Mouse (Mus musculus): ENCODE results near the gene Acp5. TPM values are rescaled to one million over a fixed set of nuclear protein-coding genes. Genes with fewer than 3 reads are reported as not detected.

The Acp5 gene
- polyA plus RNA-seq, 1 experiment from 2014 or later, result 0.44 TPM

DNA sequence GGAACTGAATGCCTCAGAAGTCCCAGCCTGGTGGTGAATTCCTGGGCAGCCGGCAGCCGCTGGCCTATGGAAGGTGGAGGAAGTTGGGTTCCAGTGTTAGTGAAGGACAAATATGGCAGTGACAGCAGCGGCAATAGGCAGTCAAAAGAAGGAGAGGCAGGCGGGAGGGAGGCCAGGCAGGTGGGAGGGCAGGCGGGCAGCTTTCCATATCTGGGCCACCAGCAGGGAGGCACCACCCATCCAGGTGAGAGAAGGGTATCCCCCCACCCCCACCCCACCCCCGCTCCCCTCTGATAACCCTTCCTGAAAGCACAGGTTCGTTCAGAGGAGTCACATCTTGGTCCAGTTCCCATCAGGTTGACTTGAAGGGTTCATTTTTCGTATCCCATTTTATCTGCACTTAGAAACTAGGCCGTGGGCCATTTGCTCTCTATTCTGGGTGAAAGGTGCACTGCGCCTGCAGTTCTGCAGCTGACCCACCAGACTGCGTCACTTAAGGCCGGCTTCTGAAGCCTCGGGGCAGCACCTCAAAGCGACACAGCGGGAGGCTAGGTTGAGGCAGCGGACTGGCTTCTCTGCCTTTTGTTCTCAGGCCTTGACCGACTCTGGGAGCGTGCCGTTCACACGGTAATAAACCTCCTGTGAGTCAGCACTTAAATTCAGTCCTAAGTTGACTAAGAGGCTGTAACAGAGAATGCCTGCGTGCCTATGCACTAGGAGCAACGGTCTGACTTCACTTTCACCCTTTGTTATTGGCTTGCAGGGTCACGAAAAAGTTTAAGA lies 1.4 kb upstream of the Acp5 start:
- H3K9ac ChIP-seq, result no peak overlapping the region
- H3K27me3 ChIP-seq, result peaks cover 9% of the 10 kb centered on the region; the same call in 1 of the 2 replicates
- H3K9me3 ChIP-seq, result no peaks in the 10 kb centered on the region
- 12% methylated on average over 23 of the region's 23 CpGs for WGBS
- no peaks in the 10 kb centered on the region for H3K36me3 ChIP-seq
- no peak overlapping the region for H3K27ac ChIP-seq (replicated peaks)
- H3K4me2 ChIP-seq, result no peak overlapping the region
- no peaks in the 10 kb centered on the region for H3K4me1 ChIP-seq (replicated peaks)
- no peak for ATAC-seq (ENCODE audit: low FRiP score, low read depth)
- H3K4me3 ChIP-seq, result no peak overlapping the region

DNA sequence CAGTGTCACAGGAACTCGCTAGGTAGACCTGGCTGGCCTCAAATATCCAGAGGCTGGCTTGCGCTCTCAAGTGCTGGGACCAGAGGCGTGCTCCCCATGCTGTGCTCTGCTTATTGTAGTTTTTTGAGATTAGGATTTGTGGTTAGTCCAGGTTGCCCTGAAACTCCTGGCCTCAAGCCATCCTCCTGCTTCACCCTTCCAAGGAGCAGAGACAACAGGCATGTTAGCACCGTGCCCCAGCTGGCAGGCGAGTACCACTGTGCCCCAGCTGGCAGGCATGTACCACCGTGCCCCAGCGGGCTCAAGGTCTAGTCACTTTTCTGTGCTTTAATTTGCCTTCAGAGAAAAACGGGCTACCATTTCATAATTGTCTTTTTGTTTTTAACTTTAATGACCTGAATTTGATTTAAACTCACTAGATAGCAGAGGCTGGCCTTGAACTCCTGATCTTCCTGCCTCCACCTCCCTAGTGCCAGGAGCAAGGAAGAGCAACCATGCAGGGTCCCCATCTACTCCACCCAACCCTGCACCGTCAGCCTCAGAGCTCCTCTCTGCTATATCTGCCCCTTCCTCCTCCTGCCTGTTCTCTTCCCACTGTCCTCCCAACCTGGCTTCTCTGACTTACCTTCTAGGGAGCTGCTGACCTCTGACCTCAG lies 395 bp downstream of the Acp5 start:
- 61% methylated on average over 9 of the region's 9 CpGs for WGBS
- Histone ChIP-seq H3K4me3 (no peak overlapping the region), H3K27me3 (peaks cover 26% of the 10 kb centered on the region; the same call in 1 of the 2 replicates), H3K36me3 (no peaks in the 10 kb centered on the region), H3K9me3 (no peaks in the 10 kb centered on the region), H3K4me2 (no peak overlapping the region), H3K4me1 (replicated peaks) (peaks cover 5% of the 10 kb centered on the region; the same call in 1 of the 2 replicates), H3K9ac (no peak overlapping the region), H3K27ac (replicated peaks) (no peak overlapping the region)
- no peak for ATAC-seq (ENCODE audit: low FRiP score, low read depth)

DNA sequence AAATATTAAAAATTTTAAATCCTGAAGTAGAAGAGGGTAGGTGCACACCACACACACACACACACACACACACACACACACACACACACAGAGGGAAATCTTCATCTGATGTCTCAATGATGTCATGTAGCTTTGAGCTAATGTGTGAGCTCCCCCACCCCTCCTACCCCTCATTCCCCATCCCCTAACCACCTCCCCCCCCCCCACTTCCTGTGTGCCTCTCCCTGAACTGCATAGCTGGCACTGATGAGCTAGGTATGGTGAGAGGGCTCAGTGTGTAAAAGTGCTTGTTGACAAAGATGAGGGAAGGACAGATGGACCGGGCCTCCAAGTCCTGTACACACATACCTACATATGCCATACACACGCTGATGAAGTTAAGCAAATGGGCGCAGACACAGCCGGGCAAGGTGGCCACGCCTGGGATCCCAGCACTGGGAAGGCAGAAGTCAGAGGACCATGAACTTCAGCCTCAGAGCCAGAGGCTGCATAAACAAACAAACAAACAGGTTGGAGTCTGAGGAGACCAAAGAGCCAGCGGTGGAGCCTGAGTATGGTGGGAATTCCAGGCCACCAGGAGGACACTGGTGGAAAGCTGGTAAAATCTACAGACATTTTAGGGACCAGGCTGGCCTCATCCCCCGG lies 1.1 kb downstream of the Acp5 start:
- Histone ChIP-seq H3K36me3 (no peaks in the 10 kb centered on the region), H3K4me3 (no peak overlapping the region), H3K27ac (replicated peaks) (no peak overlapping the region), H3K9ac (no peak overlapping the region), H3K9me3 (no peaks in the 10 kb centered on the region), H3K4me1 (replicated peaks) (peaks cover 5% of the 10 kb centered on the region; the same call in 1 of the 2 replicates), H3K27me3 (peaks cover 26% of the 10 kb centered on the region; the same call in 1 of the 2 replicates), H3K4me2 (no peak overlapping the region)
- ATAC-seq (ENCODE audit: low FRiP score, low read depth), result no peak
- 89% methylated on average over 7 of the region's 7 CpGs for WGBS

DNA sequence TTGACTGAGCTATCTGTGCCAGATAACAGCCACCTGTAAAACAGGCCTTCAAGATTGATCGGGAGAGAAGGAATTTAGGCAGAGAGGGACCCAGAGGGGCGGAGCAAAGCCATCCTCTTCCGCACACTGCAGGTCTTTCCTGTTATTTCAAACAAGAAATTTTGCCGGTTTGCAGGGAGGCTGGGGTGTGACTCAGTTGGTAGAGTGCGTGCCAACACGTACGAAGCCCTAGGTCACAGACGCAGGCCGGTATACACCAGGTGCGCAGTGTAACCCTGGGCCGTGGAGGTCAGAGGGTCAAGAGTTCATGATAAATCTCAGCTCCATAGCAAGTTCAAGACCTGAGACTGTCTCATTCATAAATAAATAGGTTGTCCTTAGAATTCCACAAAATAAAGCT lies 3.3 kb downstream of the Acp5 start:
- no peak overlapping the region for H3K27ac ChIP-seq (replicated peaks)
- peaks cover 5% of the 10 kb centered on the region; the same call in 1 of the 2 replicates for H3K4me1 ChIP-seq (replicated peaks)
- WGBS, result 59% methylated on average over 11 of the region's 11 CpGs
- H3K9me3 ChIP-seq, result no peaks in the 10 kb centered on the region
- no peak for ATAC-seq (ENCODE audit: low FRiP score, low read depth)
- no peak overlapping the region for H3K9ac ChIP-seq
- no peak overlapping the region for H3K4me3 ChIP-seq
- H3K36me3 ChIP-seq, result no peaks in the 10 kb centered on the region
- peaks cover 22% of the 10 kb centered on the region; the same call in 1 of the 2 replicates for H3K27me3 ChIP-seq
- peak overlapping the region; percentile 31 for H3K4me2 ChIP-seq

DNA sequence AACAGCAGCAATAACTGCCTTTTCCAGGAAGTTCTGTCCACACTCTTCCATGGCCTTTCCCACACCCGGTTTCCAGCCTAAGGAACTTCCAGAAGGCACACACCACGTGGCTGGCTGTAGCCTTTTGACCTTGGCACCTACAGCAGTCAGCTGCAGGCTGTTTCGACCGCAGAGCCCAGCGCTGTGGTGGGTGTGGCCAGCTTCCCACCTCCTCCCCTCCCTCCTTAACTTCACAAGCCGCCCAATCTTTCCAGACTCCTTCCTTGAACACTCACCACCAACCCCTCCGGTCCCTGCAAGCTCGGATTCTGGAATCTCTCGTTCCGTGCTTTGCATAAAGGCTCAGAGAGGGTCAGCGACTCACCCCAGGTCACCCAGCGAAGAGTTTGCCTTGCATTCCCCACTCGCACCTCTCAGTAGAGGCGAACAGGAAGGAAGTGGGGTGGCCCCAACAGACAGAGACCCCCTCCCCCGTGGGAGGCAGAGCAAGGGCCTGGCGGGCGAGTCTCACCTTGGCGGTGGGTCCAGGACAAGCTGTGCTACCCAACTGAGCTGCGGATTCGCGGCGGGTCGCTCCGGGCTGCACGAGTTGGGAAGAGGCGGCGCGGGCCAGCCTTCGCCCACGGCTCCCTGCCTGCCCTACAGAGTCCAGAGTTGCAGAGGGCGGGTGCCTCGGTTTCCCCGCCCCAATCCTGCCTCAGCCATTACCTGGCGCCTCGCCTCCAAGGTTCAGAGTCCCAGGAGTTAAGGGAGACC lies 4.1 kb downstream of the Acp5 start:
- WGBS, result 1% methylated on average over 35 of the region's 35 CpGs
- no peak for ATAC-seq (ENCODE audit: low FRiP score, low read depth)
- Histone ChIP-seq H3K9ac (no peak overlapping the region), H3K4me3 (no peak overlapping the region), H3K9me3 (no peaks in the 10 kb centered on the region), H3K27ac (replicated peaks) (no peak overlapping the region), H3K4me1 (replicated peaks) (peaks cover 5% of the 10 kb centered on the region; the same call in 1 of the 2 replicates), H3K27me3 (peaks cover 22% of the 10 kb centered on the region; the same call in 1 of the 2 replicates), H3K36me3 (no peaks in the 10 kb centered on the region), H3K4me2 (peak overlapping the region; percentile 31)

DNA sequence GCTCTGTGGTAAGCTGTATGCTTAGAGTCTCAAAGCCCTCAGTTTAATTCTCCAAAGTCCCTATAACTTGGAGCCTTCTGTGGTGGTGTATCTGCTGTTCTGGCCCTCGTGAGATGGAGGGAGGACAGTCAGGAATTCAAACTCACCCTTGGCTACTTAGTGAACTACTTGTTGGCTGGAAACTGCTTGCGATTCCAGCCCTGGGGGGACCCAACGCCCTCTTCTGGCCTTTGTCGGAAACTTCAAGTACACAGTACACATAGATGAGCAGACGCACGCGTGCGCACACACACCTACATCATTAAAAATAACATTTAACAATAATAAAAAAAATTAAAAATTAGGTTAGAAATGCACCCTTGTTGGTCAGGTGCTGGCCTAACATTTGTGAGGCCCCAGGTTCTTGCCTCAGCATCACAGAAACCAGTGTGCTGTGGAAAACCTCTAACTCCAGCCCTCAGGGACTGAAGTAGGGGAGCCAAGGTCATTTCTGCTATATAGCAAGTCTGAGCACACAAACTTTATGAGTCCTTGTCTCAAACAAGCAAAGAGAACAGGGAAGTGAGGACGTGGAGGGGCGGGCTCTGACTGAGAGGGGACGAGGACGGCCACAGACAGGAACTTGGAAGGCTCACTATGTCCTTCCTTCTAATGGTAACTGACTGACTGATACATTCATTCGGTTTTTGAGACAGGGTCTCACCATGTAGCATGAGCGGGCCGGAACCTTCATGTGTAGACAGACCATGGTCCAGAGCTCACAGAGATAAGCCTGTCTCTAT lies 10.1 kb downstream of the Acp5 start:
- Histone ChIP-seq H3K4me2 (no peak overlapping the region), H3K36me3 (no peaks in the 10 kb centered on the region), H3K4me3 (no peak overlapping the region), H3K9me3 (no peaks in the 10 kb centered on the region), H3K9ac (no peak overlapping the region), H3K27me3 (0 out of 2 replicates have a peak, but pooled peaks cover 1% of the 10 kb centered on the region), H3K27ac (replicated peaks) (no peak overlapping the region), H3K4me1 (replicated peaks) (no peaks in the 10 kb centered on the region)
- 89% methylated on average over 15 of the region's 15 CpGs for WGBS
- ATAC-seq (ENCODE audit: low FRiP score, low read depth), result no peak

DNA sequence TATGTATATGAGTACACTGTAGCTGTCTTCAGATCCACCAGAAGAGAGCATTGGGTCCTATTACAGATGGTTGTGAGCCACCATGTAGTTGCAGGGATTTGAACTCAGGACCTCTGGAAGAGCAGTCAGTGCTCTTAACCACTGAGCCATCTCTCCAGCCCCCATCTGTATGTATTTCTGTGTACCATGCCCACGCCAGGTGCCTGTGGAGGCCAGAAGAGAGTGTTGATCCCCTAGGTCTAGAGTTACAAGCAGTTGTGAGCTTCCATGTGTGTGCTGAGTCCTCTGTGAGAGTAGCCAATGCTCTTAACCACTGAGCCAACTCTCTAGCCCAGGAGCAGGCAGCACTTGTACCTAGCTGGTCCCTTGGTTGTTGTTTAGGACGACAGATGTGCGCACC lies 11.3 kb downstream of the Acp5 start:
- no peak overlapping the region for H3K4me2 ChIP-seq
- H3K27ac ChIP-seq (replicated peaks), result no peak overlapping the region
- no peaks in the 10 kb centered on the region for H3K36me3 ChIP-seq
- WGBS, result 94% methylated on average over 3 of the region's 3 CpGs
- no peaks in the 10 kb centered on the region for H3K27me3 ChIP-seq
- H3K4me1 ChIP-seq (replicated peaks), result no peaks in the 10 kb centered on the region
- ATAC-seq (ENCODE audit: low FRiP score, low read depth), result no peak
- no peak overlapping the region for H3K4me3 ChIP-seq
- no peak overlapping the region for H3K9ac ChIP-seq
- no peaks in the 10 kb centered on the region for H3K9me3 ChIP-seq

DNA sequence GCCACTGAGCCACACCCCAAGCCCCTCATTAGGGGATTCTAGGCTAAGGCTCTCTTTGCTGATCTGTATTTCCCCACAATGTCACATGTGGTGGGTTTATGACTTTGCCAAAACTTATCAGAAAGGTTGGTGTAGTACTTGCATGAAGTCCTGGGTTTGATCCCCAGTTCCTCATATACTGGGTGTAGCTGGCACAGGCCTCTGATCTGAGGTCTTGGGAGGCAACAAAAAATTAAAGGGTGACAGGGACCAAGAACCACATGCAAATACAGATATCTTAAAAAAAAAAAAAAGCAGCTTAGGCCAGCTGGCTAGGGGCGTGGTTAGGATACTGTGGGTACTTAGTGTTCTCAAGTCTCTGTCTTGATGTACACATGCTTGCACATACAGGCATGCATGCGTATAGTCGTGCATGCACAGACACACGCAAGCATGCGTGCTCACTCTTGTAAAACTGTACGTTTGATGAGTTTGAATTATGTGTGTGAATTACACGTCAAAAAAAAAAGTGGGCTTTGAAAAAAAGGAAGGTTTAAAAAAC lies 12.4 kb downstream of the Acp5 start:
- Histone ChIP-seq H3K4me2 (no peak overlapping the region), H3K9me3 (no peaks in the 10 kb centered on the region), H3K27me3 (no peaks in the 10 kb centered on the region), H3K4me1 (replicated peaks) (no peaks in the 10 kb centered on the region), H3K36me3 (no peaks in the 10 kb centered on the region), H3K9ac (no peak overlapping the region), H3K4me3 (no peak overlapping the region), H3K27ac (replicated peaks) (no peak overlapping the region)
- 86% methylated on average over 7 of the region's 7 CpGs for WGBS
- ATAC-seq (ENCODE audit: low FRiP score, low read depth), result no peak

DNA sequence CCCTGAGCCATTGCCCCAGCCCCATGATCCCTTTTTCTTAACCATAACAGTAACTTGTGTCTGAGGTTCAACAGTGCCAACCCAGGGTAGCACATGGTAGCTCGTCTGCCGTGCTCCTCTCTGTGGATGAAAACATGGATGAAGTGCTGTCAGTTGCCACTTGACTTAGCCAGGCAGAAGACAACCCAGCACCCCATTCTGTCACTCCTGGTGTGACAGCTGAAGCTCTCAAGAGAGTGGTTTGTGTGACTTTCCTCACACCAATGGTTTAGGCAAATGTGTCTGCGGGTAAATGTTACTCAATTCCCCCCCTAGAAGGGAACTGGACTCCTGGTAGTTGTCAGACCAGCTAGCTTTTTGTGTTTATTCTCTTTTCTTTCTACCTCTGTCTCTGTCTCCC lies 13.5 kb downstream of the Acp5 start:
- WGBS, result 88% methylated on average over 3 of the region's 3 CpGs
- ATAC-seq (ENCODE audit: low FRiP score, low read depth), result no peak
- Histone ChIP-seq H3K27me3 (no peaks in the 10 kb centered on the region), H3K4me2 (no peak overlapping the region), H3K4me1 (replicated peaks) (peaks cover 8% of the 10 kb centered on the region), H3K4me3 (no peak overlapping the region), H3K9me3 (no peaks in the 10 kb centered on the region), H3K27ac (replicated peaks) (no peak overlapping the region), H3K36me3 (no peaks in the 10 kb centered on the region), H3K9ac (no peak overlapping the region)

DNA sequence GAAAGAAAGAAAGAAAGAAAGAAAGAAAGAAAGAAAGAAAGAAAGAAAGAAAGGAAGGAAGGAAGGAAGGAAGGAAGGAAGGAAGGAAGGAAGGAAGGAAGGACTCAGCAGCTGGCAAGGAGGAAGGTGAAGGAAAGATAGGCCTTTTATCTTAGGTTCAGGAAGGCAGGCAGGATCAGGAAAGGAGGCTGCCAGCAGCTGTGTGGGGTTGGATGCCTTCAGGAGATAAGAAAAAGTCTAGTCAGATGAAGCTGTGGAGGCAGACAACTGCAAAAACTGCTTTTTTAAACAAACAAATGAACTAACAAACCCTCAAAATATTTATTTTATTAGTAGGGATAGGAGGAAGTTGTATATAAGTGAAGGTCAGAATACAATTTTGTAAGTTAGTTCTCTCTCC lies 14.0 kb downstream of the Acp5 start:
- no peak overlapping the region for H3K4me3 ChIP-seq
- H3K27ac ChIP-seq (replicated peaks), result no peak overlapping the region
- peaks cover 8% of the 10 kb centered on the region for H3K4me1 ChIP-seq (replicated peaks)
- no peaks in the 10 kb centered on the region for H3K36me3 ChIP-seq
- H3K9me3 ChIP-seq, result no peaks in the 10 kb centered on the region
- H3K27me3 ChIP-seq, result no peaks in the 10 kb centered on the region
- no peak for ATAC-seq (ENCODE audit: low FRiP score, low read depth)
- no peak overlapping the region for H3K4me2 ChIP-seq
- no peak overlapping the region for H3K9ac ChIP-seq

DNA sequence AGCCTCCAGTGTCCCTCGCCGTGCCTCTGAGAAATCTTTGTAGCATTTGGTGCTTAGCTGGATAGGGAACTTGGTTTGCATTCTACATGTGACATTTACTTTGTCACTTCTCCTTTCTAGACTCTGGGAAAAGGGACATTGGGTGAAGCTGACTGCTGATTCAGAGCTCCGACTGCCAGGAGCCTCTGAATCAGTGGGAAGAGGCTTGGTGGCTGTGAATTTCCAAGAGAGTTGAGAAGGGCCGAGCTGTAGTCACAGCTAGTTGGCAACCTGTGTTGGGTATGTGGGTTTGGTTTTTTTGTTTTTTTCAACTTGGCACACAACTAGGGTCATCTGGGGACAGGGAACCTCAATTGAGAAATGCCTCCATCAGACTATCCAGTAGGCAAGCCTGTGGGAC lies 16.0 kb downstream of the Acp5 start:
- no peak overlapping the region for H3K27ac ChIP-seq (replicated peaks)
- no peak for ATAC-seq (ENCODE audit: low FRiP score, low read depth)
- H3K4me3 ChIP-seq, result no peak overlapping the region
- no peaks in the 10 kb centered on the region for H3K9me3 ChIP-seq
- H3K36me3 ChIP-seq, result no peaks in the 10 kb centered on the region
- WGBS, result 89% methylated on average over 4 of the region's 4 CpGs
- H3K4me2 ChIP-seq, result no peak overlapping the region
- no peak overlapping the region for H3K9ac ChIP-seq
- H3K27me3 ChIP-seq, result no peaks in the 10 kb centered on the region
- peaks cover 22% of the 10 kb centered on the region for H3K4me1 ChIP-seq (replicated peaks)
